Mouse (Mus musculus): ENCODE data around the gene Cables2.
"Not testable (repeated sequence)": the region's sequence is repeated elsewhere in the genome, so short reads cannot be mapped to it uniquely, and the experiment has no call there.

Gene Cables2

GRCm38 (mm10) chr2:180279321-180279720, 6.0 kb upstream of the Cables2 start:
- no peak for DNase-seq (ENCODE audit: extremely low spot score, low read depth, low spot score)

GRCm38 (mm10) chr2:180277773-180278320, 4.6 kb upstream of the Cables2 start:
- no peak for DNase-seq (ENCODE audit: extremely low spot score, low read depth, low spot score)

DNA sequence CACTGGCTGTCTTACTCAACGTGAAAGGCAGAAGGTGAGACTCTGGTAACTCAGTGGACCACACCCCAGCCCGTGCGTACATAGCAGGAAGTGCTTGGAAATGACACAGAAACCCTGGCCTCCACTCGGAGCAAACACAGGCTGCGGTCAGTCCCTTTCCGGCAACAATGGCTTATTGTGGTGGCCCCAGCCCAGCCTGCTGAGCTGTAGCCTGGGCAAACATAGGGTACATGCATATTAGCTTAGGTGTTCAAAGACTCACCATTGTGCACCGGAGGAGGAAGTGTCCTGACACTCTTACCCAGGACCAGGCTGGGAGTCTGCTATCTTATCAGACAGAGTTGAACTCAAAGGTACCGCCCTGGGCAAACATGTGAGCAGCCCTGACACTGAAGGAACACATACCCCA, 3.6 kb upstream of the Cables2 start:
- DNase-seq (ENCODE audit: extremely low spot score, low read depth, low spot score) = no peak

GRCm38 (mm10) chr2:180276385-180276784, 3.1 kb upstream of the Cables2 start:
- DNase-seq (ENCODE audit: extremely low spot score, low read depth, low spot score) = no peak

- DNase-seq (ENCODE audit: extremely low spot score, low read depth, low spot score) = peak; percentile 70
These were observed 2.5 kb upstream of the Cables2 start for GRCm38 (mm10) chr2:180275836-180276235.

DNA sequence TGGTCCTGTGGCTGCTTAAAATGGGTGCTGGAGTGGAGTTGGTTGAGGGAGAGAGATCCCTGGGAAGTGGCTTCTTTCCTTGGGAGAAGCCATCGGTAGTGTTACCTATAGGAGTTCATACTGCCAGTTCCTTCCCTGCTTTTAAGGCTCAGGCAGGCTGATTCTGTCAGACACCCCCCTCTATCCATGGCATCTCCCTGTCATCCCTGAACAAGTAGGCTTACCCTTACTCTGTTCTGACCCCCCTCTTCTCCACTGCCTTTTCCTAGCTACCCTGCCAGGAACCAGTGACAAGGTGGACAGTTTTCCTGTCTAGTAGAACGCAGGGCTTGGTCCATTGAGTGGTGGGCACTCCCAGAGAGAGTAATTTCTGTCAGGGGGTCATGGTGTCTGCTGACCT, 1.2 kb upstream of the Cables2 start:
- DNase-seq (ENCODE audit: extremely low spot score, low read depth, low spot score) = no peak

GRCm38 (mm10) chr2:180272884-180273321, 393 bp downstream of the Cables2 start:
- DNase-seq (ENCODE audit: extremely low spot score, low read depth, low spot score) = no peak

GRCm38 (mm10) chr2:180271804-180272395, 1.4 kb downstream of the Cables2 start:
- DNase-seq (ENCODE audit: extremely low spot score, low read depth, low spot score) = no peak

DNA sequence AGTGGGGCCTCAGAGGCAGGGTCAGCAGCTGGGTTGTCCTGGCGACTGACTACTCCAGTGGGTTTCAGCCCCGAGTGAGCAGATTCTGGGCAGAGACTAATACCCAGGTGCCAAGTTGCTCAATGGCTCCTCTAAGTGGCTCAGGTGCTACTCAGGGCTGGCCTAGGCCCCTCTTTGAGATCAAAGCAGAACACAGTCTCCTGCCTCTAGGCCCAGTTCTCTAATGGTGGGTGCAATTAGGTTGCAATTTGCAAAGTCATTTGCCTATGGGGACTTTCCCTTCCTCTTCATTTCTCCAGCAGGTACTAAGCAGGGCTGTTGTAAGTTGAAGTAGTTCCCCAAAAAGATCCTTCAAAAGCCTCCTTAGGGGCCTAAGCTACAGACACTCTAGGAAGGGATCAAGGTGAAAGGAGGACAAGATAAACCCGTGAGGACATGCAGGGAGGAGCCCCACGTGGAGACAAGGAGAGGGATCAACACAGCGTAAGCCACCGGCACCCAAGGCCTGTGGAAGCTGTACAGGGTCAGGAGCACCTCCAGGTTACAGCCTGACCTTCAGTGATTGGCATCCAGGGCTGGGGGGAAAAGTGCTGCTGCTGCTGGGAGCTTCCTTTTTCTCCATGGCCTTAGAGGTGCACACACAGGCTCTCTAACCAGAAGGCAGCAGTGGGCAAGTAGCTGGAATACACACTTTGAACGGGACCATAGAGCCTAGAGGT, 2.6 kb downstream of the Cables2 start:
- DNase-seq (ENCODE audit: extremely low spot score, low read depth, low spot score) = no peak

GRCm38 (mm10) chr2:180269329-180269728, 4.0 kb downstream of the Cables2 start:
- DNase-seq (ENCODE audit: extremely low spot score, low read depth, low spot score) = no peak

- DNase-seq (ENCODE audit: extremely low spot score, low read depth, low spot score) = no peak
These were observed 5.3 kb downstream of the Cables2 start for GRCm38 (mm10) chr2:180267955-180268354.

GRCm38 (mm10) chr2:180262891-180263290, 10.4 kb downstream of the Cables2 start:
- no peak for DNase-seq (ENCODE audit: extremely low spot score, low read depth, low spot score)

DNA sequence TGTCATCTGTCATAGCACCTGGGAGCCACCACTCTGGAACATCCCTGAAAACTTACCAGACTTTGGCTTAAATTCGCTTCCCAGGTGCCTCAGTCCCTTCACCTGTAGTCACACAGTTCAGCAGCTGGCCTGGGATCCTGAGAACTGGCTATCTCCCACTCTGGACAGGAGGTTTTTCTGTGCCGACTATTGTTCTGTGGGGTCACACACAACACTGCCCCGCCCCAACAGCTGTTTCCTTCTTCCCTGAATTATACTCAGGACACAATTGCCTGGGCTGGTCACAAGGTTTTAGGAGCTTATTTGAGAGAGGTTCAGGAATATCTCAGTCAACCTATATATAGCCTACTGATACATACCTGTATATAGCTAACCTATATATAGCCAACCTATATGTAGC, 10.9 kb downstream of the Cables2 start:
- no peak for DNase-seq (ENCODE audit: extremely low spot score, low read depth, low spot score)

- no peak for DNase-seq (ENCODE audit: extremely low spot score, low read depth, low spot score)
These were observed 11.4 kb downstream of the Cables2 start for GRCm38 (mm10) chr2:180261901-180262300.

DNA sequence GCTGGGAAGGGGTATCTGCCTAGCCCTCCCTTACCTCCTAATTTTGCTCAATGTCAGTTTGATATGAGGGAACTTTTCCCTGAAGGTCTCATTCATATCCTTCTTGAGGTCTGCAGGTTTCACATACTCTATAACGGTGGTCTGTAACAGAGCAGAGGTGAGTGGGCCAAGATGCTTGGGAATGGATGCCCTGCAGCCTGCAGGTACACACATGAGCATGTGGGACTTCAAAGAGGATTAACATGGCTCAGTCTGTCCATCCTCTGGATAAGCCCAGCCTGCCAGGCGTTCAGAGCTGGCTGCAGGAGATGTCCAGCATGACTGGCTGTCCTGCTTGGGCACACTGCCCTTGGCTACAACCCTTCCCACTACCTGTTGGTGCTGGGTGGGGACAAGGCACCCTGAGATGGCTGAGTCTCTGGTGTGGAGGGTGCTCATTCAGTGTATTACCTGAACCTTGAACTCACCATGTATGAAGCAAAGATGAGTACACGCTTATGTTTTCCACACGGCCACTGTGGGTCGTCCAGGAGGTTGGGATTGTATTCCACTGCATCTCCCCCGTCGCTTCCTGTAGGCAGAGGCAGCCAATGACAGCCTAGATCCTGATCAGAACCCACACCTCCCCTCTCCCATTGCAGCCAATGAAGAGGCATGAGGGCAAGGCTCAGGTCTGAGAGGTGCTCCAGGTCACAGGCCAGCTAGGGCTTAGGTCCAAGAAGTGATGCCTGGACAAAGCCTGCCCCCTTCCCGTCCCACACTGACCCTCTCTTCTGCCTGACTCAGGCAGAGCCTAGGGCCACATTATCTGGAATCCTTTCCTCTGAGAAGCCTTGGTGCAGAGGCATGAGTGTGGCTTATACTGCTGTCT, 12.5 kb downstream of the Cables2 start:
- no peak for DNase-seq (ENCODE audit: extremely low spot score, low read depth, low spot score)

DNA sequence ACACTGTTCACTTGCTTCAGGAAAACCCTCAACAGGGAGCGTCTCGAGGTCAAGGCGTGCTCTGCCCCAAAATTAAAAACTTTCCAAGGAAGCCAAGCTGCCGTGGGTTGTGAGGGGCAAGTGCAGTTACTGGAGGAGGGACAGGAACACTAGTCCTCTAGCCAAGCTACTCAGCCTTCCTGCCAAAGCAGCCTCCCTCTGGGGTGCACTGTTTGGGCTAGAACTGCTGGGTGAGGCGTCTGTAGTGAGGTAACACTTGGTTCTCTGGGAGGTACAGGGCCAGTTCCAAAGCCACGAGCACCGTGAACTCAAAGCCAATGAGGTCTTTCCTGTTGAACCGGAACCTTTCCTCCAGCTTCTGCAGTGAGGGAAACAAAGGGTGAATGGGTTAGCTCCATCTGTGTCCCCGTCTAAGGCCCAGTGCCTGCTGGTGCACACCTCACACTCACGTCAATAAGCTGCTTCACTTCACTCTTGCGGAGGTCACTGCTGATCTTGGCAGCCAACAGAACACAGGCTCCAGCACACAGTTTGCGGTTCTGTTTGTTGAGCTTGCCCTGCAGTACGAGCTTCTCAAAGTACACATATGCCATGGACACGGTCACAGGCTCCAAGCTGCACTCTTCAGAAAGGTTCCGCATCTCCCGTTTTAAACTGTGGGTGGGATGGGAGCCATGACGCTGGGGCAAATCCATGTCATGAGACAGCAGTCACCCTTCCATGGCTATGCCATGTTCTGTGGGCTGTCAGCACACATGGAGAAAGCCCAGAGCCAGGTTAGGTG, 13.3 kb downstream of the Cables2 start:
- not testable (repeated sequence) for DNase-seq (ENCODE audit: extremely low spot score, low read depth, low spot score)

- not testable (repeated sequence) for DNase-seq (ENCODE audit: extremely low spot score, low read depth, low spot score)
These were observed 14.3 kb downstream of the Cables2 start for GRCm38 (mm10) chr2:180258951-180259484.

DNA sequence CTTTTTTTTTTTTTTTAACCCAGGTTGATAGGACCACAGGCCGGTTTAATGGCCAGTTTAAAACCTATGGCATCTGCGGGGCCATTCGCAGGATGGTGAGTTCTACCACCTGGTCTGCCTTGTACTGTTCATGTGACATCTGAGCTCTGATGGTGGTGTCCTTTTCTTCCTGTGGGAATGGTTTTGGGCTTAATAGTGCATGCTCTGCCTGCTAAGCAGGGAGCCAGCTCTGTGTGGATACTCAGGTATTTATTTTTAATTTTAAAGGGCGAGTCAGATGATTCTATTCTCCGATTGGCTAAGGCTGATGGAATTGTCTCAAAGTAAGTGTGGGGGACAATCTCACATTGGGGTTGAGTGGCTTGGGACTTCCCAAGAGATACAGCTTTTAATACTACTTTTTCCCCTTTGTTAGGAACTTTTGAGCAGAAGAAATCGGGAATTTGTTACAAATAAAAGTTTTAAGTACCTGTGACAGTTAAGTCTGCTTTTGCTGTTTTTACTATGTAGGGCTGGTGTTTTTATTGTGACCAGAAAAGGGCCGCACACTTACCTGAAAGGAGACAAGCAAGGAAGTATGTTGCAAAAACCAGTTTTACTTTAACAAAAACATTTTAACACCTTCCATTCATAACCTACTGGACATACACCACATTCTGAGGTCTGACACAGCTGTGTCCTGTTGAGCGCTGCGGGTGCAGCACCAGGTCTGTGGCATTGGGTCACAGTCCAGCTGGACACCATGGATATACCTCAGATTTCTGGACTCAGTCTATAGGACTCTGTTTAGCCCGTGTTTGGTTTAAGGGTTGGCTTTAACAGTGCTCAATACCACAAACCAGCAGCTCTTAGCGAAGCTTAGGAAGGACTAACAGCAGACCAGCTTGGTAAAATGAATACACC, 15.1 kb downstream of the Cables2 start:
- no peak for DNase-seq (ENCODE audit: extremely low spot score, low read depth, low spot score)

DNA sequence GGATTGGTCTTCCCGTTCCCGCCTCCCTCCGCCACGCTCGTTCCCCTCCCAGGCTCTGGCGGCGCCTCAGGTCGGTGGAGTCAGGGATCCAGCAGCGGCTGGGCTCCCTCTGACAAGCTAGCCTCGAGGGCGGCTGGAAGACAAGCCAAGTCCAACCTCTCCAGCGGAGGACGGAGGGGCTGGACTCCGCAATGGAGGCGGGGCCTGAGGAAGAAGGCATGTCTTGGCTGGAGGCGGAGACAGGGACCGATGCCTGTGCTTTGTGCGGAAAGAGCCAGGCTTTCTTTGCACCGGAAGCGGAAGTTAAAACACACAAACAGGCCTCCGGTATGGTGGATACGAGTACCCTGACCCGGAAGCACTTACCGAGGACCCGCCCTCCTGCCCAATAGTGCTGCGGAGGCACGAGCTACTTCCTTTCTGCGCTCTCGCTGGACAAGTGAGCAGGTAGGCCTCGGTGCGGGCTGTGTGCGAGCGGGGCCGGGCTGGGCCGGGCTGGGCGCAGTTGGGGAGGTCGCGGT, 16.2 kb downstream of the Cables2 start, which contains the start of gene Rps21:
Gene Rps21, plus strand, starts transcription at position 377 of the 521 bp plus-strand sequence.
- peak; percentile 98 for DNase-seq (ENCODE audit: extremely low spot score, low read depth, low spot score)

Measured in hindlimb bud, embryonic 11.5 days (tissue).